Mouse (Mus musculus): ENCODE results near the gene Jazf1.

DNA sequence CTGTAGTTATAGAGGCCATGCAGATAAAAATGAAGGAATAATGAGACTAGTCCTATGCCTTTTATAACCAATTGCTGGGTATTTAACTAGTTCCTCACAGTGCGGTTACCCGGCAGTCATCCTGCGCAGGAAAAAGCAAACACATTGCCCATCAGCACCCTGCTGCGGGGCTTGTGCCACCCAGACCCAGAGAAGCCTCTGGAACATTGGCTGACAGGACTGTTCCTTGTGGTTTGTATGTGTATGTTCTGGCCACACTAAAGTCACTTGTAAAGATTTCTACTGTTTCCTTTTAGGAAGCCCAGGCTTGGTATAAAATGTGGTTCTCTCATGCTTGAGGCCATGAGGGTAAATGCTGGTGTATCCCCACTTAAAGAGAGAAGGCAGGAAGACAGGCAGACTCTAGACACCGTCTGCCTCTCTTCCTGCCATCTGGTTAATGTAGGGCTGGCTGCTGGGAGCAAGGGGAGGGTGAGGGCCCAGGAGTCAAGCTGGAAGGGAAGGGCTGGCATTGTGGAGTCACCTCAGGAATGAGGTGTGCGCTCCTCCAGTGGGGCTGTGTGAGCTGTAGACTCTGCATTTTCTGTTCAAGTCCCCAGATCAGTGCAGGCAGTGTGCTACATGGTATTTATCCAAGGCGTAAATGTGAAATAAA, 116.4 kb downstream of the Jazf1 start:
- TF ChIP-seq POLR2A (IDR thresholded peaks at IDR 0.05; ENCODE audit: low read depth, low read length): no peak
- TF ChIP-seq CTCF (IDR thresholded peaks at IDR 0.05; ENCODE audit: extremely low read depth, insufficient read length, insufficient replicate concordance, low read depth, low read length): no peak
